Mouse (Mus musculus) ES-E14 (cell line): ENCODE results near the gene Clstn1. TPM values are rescaled to one million over a fixed set of nuclear protein-coding genes. Genes with fewer than 3 reads are reported as not detected.

Experiments used
- DNase-seq: peaks from one replicate; pipeline ENCODE4 v3.0.0-alpha.2; 2013; ENCODE audit warnings: low read depth, low spot score
- H3K27ac ChIP-seq: 2 replicates; pipeline ENCODE4 v1.5.1; 2012; ENCODE audit warnings: low read depth, mild to moderate bottlenecking, low read length, moderate library complexity, mixed read lengths; ENCODE audit not compliant: poor library complexity, insufficient read depth, severe bottlenecking
- H3K36me3 ChIP-seq: 2 replicates; pipeline ENCODE4 v1.6.1; 2012; ENCODE audit warnings: mild to moderate bottlenecking, low read length, moderate library complexity, mixed read lengths; ENCODE audit not compliant: control insufficient read depth, poor library complexity, insufficient read depth, severe bottlenecking
- H3K4me1 ChIP-seq, 2 experiments: fragments of 150-350 bp in 1 of 2; sonication (generic) in 1 of 2; 2 replicates each; pipeline ENCODE4 v1.6.1; 2012; ENCODE audit warnings: low read length in 2 of 2, mild to moderate bottlenecking in 1 of 2, mixed read lengths in 1 of 2; ENCODE audit not compliant: control insufficient read depth in 2 of 2, insufficient read depth in 2 of 2, poor library complexity in 1 of 2
- H3K4me3 ChIP-seq, 2 experiments: fragments of 150-350 bp in 1 of 2; sonication (generic) in 1 of 2; 2 replicates each; pipeline ENCODE4 v1.5.1; 2012; ENCODE audit warnings: low read length in 2 of 2, low read depth in 1 of 2, mild to moderate bottlenecking in 1 of 2, mixed read lengths in 1 of 2; ENCODE audit not compliant: insufficient read depth in 1 of 2, poor library complexity in 1 of 2, severe bottlenecking in 1 of 2
- H3K9ac ChIP-seq: 2 replicates; pipeline ENCODE4 v1.6.1; 2012; ENCODE audit warnings: low read depth, mild to moderate bottlenecking, low read length, mixed read lengths; ENCODE audit not compliant: poor library complexity, insufficient read depth, severe bottlenecking
- H3K9me3 ChIP-seq: fragments of 150-350 bp; sonication (generic); 2 replicates; pipeline ENCODE4 v1.6.1; 2012; ENCODE audit warnings: low read depth, mild to moderate bottlenecking, low read length; ENCODE audit not compliant: control insufficient read depth, insufficient read depth
- CHD2 ChIP-seq: IDR thresholded peaks from 2 replicates; pipeline ENCODE4 v1.6.1; 2014; ENCODE audit warnings: mild to moderate bottlenecking, low read depth, low read length, inconsistent platforms
- HCFC1 ChIP-seq: IDR thresholded peaks from 2 replicates; pipeline ENCODE4 v1.6.1; 2012; ENCODE audit warnings: low read length, inconsistent platforms, borderline replicate concordance; ENCODE audit not compliant: insufficient read depth
- MAFK ChIP-seq: IDR thresholded peaks from 2 replicates; pipeline ENCODE4 v1.6.1; 2014; ENCODE audit warnings: mild to moderate bottlenecking, low read depth, low read length, inconsistent platforms; ENCODE audit not compliant: insufficient read depth
- ZC3H11A ChIP-seq: IDR thresholded peaks from 2 replicates; pipeline ENCODE4 v1.6.1; 2012; ENCODE audit warnings: low read depth, mild to moderate bottlenecking, inconsistent platforms, low read length, borderline replicate concordance
- ZNF384 ChIP-seq: IDR thresholded peaks from 2 replicates; pipeline ENCODE4 v1.6.1; 2012; ENCODE audit warnings: low read depth, low read length, inconsistent platforms
- in situ Hi-C, 2 experiments: fragments of 600-800 bp; cut with MboI; formaldehyde crosslinking; loops; one replicate each; pipeline ENCODE4 v1.15.1; 2025; ENCODE audit warnings: low sequenced_read_pairs in 2 of 2, inconsistent platforms in 1 of 2; ENCODE audit not compliant: unreplicated experiment in 2 of 2
- total RNA-seq: library from RNA; depleted of rRNA; stranded (reverse); fragments of 300-350 nt; gene quantifications from 2 replicates; pipeline ENCODE4 v1.2.3, GENCODE M21; 2012

The Clstn1 gene
- total RNA-seq, 1 experiment: 115 TPM

GRCm38 (mm10) chr4:149688861-149689260 is 102.6 kb downstream of the Clstn1 start:
- Histone ChIP-seq H3K9ac (peak overlapping the region; percentile 34; the same call in 1 of the 2 replicates), H3K27ac (no peak overlapping the region), H3K36me3 (no peaks in the 10 kb centered on the region), H3K9me3 (no peaks in the 10 kb centered on the region), H3K4me3 (peak overlapping the region; percentile 5 to 40; a peak in 2 of 4 replicates), H3K4me1 (peaks cover 2 to 11% of the 10 kb centered on the region in 2 experiments; a peak in 2 of 4 replicates)
- in situ Hi-C loops: no loop called here
- TF ChIP-seq HCFC1: no peak
- no peak for TF ChIP-seq CHD2
- TF ChIP-seq MAFK: no peak
- TF ChIP-seq ZNF384: no peak
- no peak for DNase-seq

GRCm38 (mm10) chr4:149689822-149690700 is 103.8 kb downstream of the Clstn1 start:
- Histone ChIP-seq H3K4me1 (peaks cover 2 to 8% of the 10 kb centered on the region in 2 experiments; a peak in 2 of 4 replicates), H3K9me3 (no peaks in the 10 kb centered on the region), H3K9ac (no peak overlapping the region), H3K4me3 (no peak overlapping the region), H3K36me3 (no peaks in the 10 kb centered on the region), H3K27ac (no peak overlapping the region)
- no peak for DNase-seq
- in situ Hi-C loops: no loop called here
- TF ChIP-seq ZC3H11A (no peak), HCFC1 (no peak), MAFK (no peak), CHD2 (no peak), ZNF384 (no peak)

- H3K36me3 ChIP-seq: no peaks in the 10 kb centered on the region
- in situ Hi-C loops: no loop called here
- TF ChIP-seq ZNF384: no peak
- TF ChIP-seq CHD2: no peak
- no peak for TF ChIP-seq MAFK
- DNase-seq: no peak
- H3K4me1 ChIP-seq: peaks cover 2 to 7% of the 10 kb centered on the region in 2 experiments; a peak in 2 of 4 replicates
- no peaks in the 10 kb centered on the region for H3K9me3 ChIP-seq
- no peak overlapping the region for H3K4me3 ChIP-seq
- H3K27ac ChIP-seq: no peak overlapping the region
- no peak overlapping the region for H3K9ac ChIP-seq
These were observed 104.6 kb downstream of the Clstn1 start for GRCm38 (mm10) chr4:149690828-149691280.

GRCm38 (mm10) chr4:149691368-149691767 is 105.1 kb downstream of the Clstn1 start:
- Histone ChIP-seq H3K4me3 (no peak overlapping the region), H3K9me3 (no peaks in the 10 kb centered on the region), H3K36me3 (no peaks in the 10 kb centered on the region), H3K4me1 (peaks cover 2 to 10% of the 10 kb centered on the region in 2 experiments; a peak in 2 of 4 replicates), H3K9ac (no peak overlapping the region), H3K27ac (no peak overlapping the region)
- in situ Hi-C loops: no loop called here
- DNase-seq: no peak
- TF ChIP-seq MAFK (no peak), ZNF384 (no peak), CHD2 (no peak), HCFC1 (no peak), ZC3H11A (no peak)
